Mouse (Mus musculus) testis, adult 2 months (tissue): ENCODE data around the gene Trim62.

ENCODE experiments used
- CTCF ChIP-seq: fragments of 200-500 bp; IDR thresholded peaks from 2 replicates; pipeline ENCODE4 v1.5.1; 2012; ENCODE audit warnings: low read depth, mild to moderate bottlenecking, inconsistent platforms, low read length, moderate library complexity; ENCODE audit not compliant: control insufficient read depth, insufficient read depth, insufficient replicate concordance
- POLR2A ChIP-seq: fragments of 200-500 bp; IDR thresholded peaks from 2 replicates; pipeline ENCODE4 v1.6.1; 2012; ENCODE audit warnings: low read depth, mild to moderate bottlenecking, inconsistent platforms, low read length, moderate library complexity; ENCODE audit not compliant: control insufficient read depth

DNA sequence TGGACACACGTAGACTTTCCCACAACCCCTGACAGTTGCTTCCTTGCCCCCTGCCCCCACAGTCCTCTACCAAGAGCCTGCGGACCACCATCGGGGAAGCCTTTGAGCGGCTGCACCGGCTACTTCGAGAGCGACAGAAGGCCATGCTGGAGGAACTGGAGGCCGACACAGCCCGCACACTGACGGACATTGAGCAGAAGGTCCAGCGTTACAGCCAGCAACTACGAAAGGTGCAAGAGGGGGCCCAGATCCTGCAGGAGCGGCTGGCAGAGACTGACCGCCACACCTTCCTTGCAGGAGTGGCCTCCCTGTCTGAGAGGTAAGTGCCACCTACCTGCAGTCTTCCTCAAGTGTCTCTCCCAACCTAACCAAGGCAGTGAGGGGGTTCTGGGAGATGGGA is 17.1 kb downstream of the Trim62 start:
- no peak for TF ChIP-seq POLR2A
- TF ChIP-seq CTCF: no peak
